Mouse (Mus musculus): ENCODE results near the gene Slc38a4.

Gene Slc38a4

GRCm38 (mm10) chr15:97055794-97056193, at the start of gene Slc38a4:
Gene Slc38a4 (minus strand): TSS chr15:97055956.
- no peak for DNase-seq

- no peak for DNase-seq
Observed at GRCm38 (mm10) chr15:97104889-97105391, 49.2 kb upstream of the Slc38a4 start.

GRCm38 (mm10) chr15:97104048-97104447, 48.3 kb upstream of the Slc38a4 start:
- DNase-seq, result no peak

GRCm38 (mm10) chr15:97102811-97103210, 47.1 kb upstream of the Slc38a4 start:
- DNase-seq, result no peak

- no peak for DNase-seq
Observed at GRCm38 (mm10) chr15:97102181-97102580, 46.4 kb upstream of the Slc38a4 start.

- DNase-seq, result no peak
Observed at GRCm38 (mm10) chr15:97099101-97099500, 43.3 kb upstream of the Slc38a4 start.

GRCm38 (mm10) chr15:97097548-97097947, 41.8 kb upstream of the Slc38a4 start:
- no peak for DNase-seq

GRCm38 (mm10) chr15:97089526-97089925, 33.8 kb upstream of the Slc38a4 start:
- no peak for DNase-seq

GRCm38 (mm10) chr15:97085833-97086232, 30.1 kb upstream of the Slc38a4 start:
- peak in 1 of 2 experiments; percentile 48 for DNase-seq

GRCm38 (mm10) chr15:97077665-97078064, 21.9 kb upstream of the Slc38a4 start:
- DNase-seq, result no peak

- DNase-seq, result no peak
Observed at GRCm38 (mm10) chr15:97076092-97076491, 20.3 kb upstream of the Slc38a4 start.

- no peak for DNase-seq
Observed at GRCm38 (mm10) chr15:97075240-97075639, 19.5 kb upstream of the Slc38a4 start.

- DNase-seq, result no peak
Observed at GRCm38 (mm10) chr15:97072859-97073826, 17.4 kb upstream of the Slc38a4 start.

- DNase-seq, result no peak
Observed at GRCm38 (mm10) chr15:97067340-97068136, 11.8 kb upstream of the Slc38a4 start.

- DNase-seq, result no peak
Observed at GRCm38 (mm10) chr15:97066937-97067336, 11.2 kb upstream of the Slc38a4 start.

- no peak for DNase-seq
Observed at GRCm38 (mm10) chr15:97063211-97063610, 7.5 kb upstream of the Slc38a4 start.

GRCm38 (mm10) chr15:97060973-97061372, 5.2 kb upstream of the Slc38a4 start:
- DNase-seq, result no peak

- no peak for DNase-seq
Observed at GRCm38 (mm10) chr15:97060571-97060970, 4.8 kb upstream of the Slc38a4 start.

GRCm38 (mm10) chr15:97060102-97060501, 4.3 kb upstream of the Slc38a4 start:
- no peak for DNase-seq

- no peak for DNase-seq
Observed at GRCm38 (mm10) chr15:97059071-97060041, 3.6 kb upstream of the Slc38a4 start.

GRCm38 (mm10) chr15:97054767-97055489, 828 bp downstream of the Slc38a4 start:
- DNase-seq, result no peak
